In the genomic region with DNA sequence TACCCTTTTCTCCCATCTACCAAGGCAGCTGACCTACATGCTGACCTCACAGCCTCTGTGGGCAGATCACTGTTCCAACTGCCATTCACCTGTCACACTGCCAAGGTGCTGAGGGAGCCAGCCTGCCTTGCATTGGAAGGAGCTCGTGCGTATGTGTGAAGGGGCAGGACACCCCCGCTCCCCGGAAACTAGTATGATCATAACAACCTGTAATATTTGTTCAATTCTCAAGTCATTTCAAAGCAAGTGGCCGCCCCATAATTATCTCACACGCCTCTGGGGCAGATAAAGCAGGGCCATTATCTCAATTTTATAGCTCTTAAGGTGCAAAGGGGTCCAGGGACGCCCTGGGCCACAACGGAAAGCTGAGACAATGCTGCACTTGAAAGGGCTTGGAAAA, we compare ENCODE assay signal across 14 mouse cellular contexts.
"Had no signal": no experiment of that assay in that cellular context is flagged by ENCODE, and none has a peak within 500 bp of the region (broad histone marks: within the 10 kb centered on the region; RNA-seq: fewer than 3 reads in every experiment).

No protein-coding gene starts in this region.

- H3K4me1 ChIP-seq: liver, embryonic 13.5 days; megakaryocyte, embryonic 14.5 days; midbrain, embryonic 15.5 days had no signal

- H3K4me3 ChIP-seq: limb, embryonic 13.5 days; liver, embryonic 13.5 days; lung, embryonic 15.5 days; midbrain, embryonic 15.5 days had no signal

- H3K27ac ChIP-seq: limb, embryonic 13.5 days; liver, embryonic 13.5 days; lung, embryonic 15.5 days; macrophage; midbrain, embryonic 15.5 days had no signal

- H3K27me3 ChIP-seq: liver, embryonic 13.5 days; lung, embryonic 15.5 days; megakaryocyte, embryonic 14.5 days; midbrain, embryonic 15.5 days had no signal

- H3K36me3 ChIP-seq: limb, embryonic 13.5 days; liver, embryonic 13.5 days; lung, embryonic 15.5 days; midbrain, embryonic 15.5 days had no signal

- H3K9me3 ChIP-seq: limb, embryonic 13.5 days; liver, embryonic 13.5 days; lung, embryonic 15.5 days; midbrain, embryonic 15.5 days had no signal

- H3K9ac ChIP-seq: limb, embryonic 13.5 days; liver, embryonic 13.5 days; liver, postnatal 0 days; lung, embryonic 15.5 days; midbrain, embryonic 15.5 days had no signal

- DNase-seq: kidney, adult 8-10 months; kidney, postnatal 25 days; layer of hippocampus, adult 9-11 months; left cerebral cortex, postnatal 4 days; liver, embryonic 13.5 days; liver, postnatal 0 days; lung, postnatal 14 days; thymus, postnatal 4 days had no signal

- H3K4me2 ChIP-seq: limb, embryonic 13.5 days; liver, embryonic 13.5 days; lung, embryonic 15.5 days; midbrain, embryonic 11.5 days; midbrain, embryonic 15.5 days had no signal

- ATAC-seq: liver, postnatal 0 days; midbrain, embryonic 15.5 days had no signal
